Mouse (Mus musculus): ENCODE results near the gene Cntn1.

DNA sequence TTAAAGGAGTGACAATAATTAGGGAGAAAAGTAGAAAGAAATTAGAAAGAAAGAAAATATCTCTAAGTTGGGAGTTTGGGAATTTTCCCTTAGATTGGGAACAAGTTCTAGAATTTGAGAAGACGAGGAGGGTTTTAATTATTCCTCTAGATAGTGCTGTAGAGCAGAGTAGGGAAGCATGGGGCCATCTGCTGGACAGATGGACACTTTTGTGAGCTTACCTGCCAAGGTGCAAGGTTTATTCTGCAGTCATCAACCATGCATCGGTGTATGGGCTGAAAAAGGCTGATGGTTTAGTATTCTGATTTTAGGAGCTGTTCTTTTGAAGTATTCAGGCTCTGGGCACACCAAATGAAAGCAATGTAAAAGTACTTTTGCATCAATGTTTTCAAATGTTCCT, 124.8 kb downstream of the Cntn1 start:
- TF ChIP-seq POLR2A (IDR thresholded peaks at IDR 0.05; ENCODE audit: low read depth, low read length) (no peak), CTCF (IDR thresholded peaks at IDR 0.05; ENCODE audit: extremely low read depth, insufficient read length, insufficient replicate concordance, low read depth, low read length) (no peak)

All from small intestine, adult 2 months (tissue).